Mouse (Mus musculus): ENCODE measurements around the gene Lrrc4c. TPM values are rescaled to one million over a fixed set of nuclear protein-coding genes. Genes with fewer than 3 reads are reported as not detected.

Gene Lrrc4c
- polyA plus RNA-seq, 2 experiments, result 2.0 to 3.2 TPM

DNA sequence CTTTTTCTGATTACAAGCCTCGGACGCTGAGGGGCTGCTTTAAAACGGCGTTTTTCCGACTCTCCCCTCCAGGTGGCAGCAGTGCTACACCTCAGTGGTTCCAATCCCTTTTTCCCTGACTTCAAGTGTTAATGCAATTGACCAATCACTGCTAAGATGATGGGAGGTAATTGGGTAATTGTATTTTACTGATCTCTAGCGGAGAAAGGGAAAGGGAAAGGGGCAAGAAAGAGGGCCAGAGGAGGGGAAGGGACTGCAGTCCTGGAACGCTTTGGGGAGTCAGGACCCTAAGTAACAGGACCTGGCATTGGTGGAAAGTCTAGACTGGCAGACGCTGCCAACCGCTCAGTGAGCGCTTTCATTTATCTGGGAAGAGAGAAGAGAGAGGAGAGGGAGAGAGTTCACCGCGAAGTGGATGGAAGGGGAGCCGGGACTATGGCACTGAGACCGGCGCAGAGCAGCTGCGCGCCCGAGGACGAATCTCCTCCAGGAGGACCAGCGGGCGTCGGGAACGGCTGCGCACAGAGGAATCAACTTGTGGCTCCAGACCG, 1148.3 kb downstream of the Lrrc4c start:
- H3K27me3 ChIP-seq (ENCODE audit: control insufficient read depth, insufficient read depth, low read length), result 0 out of 2 replicates have a peak, but pooled peaks cover 5% of the 10 kb centered on the region
- peak overlapping the region; percentile 49 for H3K4me3 ChIP-seq (replicated peaks; ENCODE audit: low read length)
- no peaks in the 10 kb centered on the region for H3K36me3 ChIP-seq (ENCODE audit: control insufficient read depth, insufficient read depth, low read length)
- no peak for TF ChIP-seq POLR2A (IDR thresholded peaks at IDR 0.05; ENCODE audit: borderline replicate concordance, extremely low read depth, insufficient read depth, insufficient read length)
- DNase-seq (ENCODE audit: low spot score), result peak; percentile 93
- WGBS, result 0% methylated on average over 25 of the region's 25 CpGs
- H3K4me1 ChIP-seq (ENCODE audit: control insufficient read depth, insufficient read depth, low read length), result no peaks in the 10 kb centered on the region
- peak overlapping the region; percentile 71; the same call in 1 of the 2 replicates for H3K27ac ChIP-seq (replicated peaks; ENCODE audit: low read depth, low read length)
- H3K9ac ChIP-seq (ENCODE audit: low read depth, low read length, severe bottlenecking), result peak overlapping the region; percentile 57
- ATAC-seq (ENCODE audit: low FRiP score, low read depth), result peak; percentile 84
- no peaks in the 10 kb centered on the region for H3K9me3 ChIP-seq (ENCODE audit: control insufficient read depth, low read length)
- peak overlapping the region; percentile 86 for H3K4me2 ChIP-seq (replicated peaks; ENCODE audit: low read depth, low read length, severe bottlenecking)

DNA sequence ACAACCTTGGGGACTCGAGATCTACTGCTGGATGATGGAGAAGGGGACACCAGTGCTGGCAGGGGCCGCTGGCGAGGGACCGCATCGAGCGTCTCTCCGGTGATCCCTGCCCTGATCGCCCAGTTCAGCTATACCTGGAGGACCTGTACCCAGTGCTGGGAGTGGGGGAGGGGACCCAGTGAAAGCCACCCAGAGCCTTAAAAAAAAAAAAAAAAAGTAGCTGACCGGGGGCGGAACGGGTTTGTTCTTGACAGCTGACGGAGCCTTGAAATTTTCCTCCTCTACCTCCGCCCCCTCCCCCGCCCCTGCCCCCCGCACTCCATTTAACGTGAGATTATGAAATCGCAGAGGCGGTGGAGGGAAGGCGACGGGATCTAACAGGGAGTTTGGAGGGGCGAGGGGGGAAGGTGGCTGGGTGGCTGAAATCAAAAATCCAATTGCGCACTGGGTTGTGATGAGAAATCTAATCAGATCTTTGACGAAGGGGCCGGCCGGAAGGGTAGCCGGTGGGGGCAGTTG, 1149.1 kb downstream of the Lrrc4c start:
- Histone ChIP-seq H3K4me1 (ENCODE audit: control insufficient read depth, insufficient read depth, low read length) (no peaks in the 10 kb centered on the region), H3K9me3 (ENCODE audit: control insufficient read depth, low read length) (no peaks in the 10 kb centered on the region), H3K27ac (replicated peaks; ENCODE audit: low read depth, low read length) (peak overlapping the region; percentile 71; the same call in 1 of the 2 replicates), H3K4me3 (replicated peaks; ENCODE audit: low read length) (peak overlapping the region; percentile 49), H3K4me2 (replicated peaks; ENCODE audit: low read depth, low read length, severe bottlenecking) (peak overlapping the region; percentile 86), H3K27me3 (ENCODE audit: control insufficient read depth, insufficient read depth, low read length) (0 out of 2 replicates have a peak, but pooled peaks cover 5% of the 10 kb centered on the region), H3K36me3 (ENCODE audit: control insufficient read depth, insufficient read depth, low read length) (no peaks in the 10 kb centered on the region), H3K9ac (ENCODE audit: low read depth, low read length, severe bottlenecking) (peak overlapping the region; percentile 57)
- TF ChIP-seq POLR2A (IDR thresholded peaks at IDR 0.05; ENCODE audit: borderline replicate concordance, extremely low read depth, insufficient read depth, insufficient read length), result no peak
- ATAC-seq (ENCODE audit: low FRiP score, low read depth) (peak; percentile 39), DNase-seq (ENCODE audit: low spot score) (peak; percentile 16)
- WGBS, result under 1% methylated on average over 26 of the region's 26 CpGs

DNA sequence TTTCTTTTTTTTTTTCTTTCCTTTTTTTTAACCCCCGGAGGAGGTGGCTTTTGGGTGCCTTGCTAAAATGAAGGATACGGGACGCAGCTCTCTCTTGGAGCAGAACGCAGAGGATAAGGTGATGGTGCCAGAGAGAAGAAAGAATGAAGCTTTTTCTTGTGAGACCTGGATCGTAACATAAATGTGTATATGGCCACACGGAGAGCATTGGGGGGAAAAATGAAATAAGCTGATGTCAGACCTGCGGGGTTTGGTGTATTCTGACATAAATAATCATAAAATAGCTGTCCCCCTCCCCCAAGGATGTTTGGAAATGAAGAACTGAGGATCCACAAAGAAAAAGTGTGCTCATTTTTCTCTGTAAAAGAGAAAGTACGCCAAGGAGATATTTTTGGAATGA, 1149.7 kb downstream of the Lrrc4c start:
- Histone ChIP-seq H3K36me3 (ENCODE audit: control insufficient read depth, insufficient read depth, low read length) (no peaks in the 10 kb centered on the region), H3K4me2 (replicated peaks; ENCODE audit: low read depth, low read length, severe bottlenecking) (peak overlapping the region; percentile 86), H3K4me3 (replicated peaks; ENCODE audit: low read length) (peak overlapping the region; percentile 49), H3K4me1 (ENCODE audit: control insufficient read depth, insufficient read depth, low read length) (no peaks in the 10 kb centered on the region), H3K27me3 (ENCODE audit: control insufficient read depth, insufficient read depth, low read length) (0 out of 2 replicates have a peak, but pooled peaks cover 5% of the 10 kb centered on the region), H3K27ac (replicated peaks; ENCODE audit: low read depth, low read length) (no peak overlapping the region), H3K9me3 (ENCODE audit: control insufficient read depth, low read length) (no peaks in the 10 kb centered on the region), H3K9ac (ENCODE audit: low read depth, low read length, severe bottlenecking) (peak overlapping the region; percentile 57)
- TF ChIP-seq POLR2A (IDR thresholded peaks at IDR 0.05; ENCODE audit: borderline replicate concordance, extremely low read depth, insufficient read depth, insufficient read length), result no peak
- ATAC-seq (ENCODE audit: low FRiP score, low read depth), result no peak
- no peak for DNase-seq (ENCODE audit: low spot score)
- 9% methylated on average over 8 of the region's 8 CpGs for WGBS

DNA sequence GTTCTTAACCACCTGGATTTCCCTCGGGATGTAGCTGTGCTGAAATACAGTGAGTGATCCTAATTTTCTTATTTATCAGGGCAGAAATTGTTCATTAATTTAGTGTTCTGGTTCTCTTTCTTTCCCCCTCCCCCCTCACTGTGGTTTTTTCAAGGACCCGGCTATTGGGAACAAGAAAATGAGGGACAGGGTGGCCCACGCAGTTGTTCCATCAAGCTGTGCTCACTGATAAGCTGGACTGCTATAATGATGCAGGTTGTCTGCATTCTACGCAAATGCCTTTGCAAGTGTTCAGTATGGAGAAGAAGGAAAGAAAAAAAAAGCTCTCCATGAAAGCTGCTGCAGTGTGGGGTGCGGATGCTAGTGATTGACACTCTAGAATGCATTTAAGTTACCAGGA, 1150.4 kb downstream of the Lrrc4c start:
- Histone ChIP-seq H3K4me3 (replicated peaks; ENCODE audit: low read length) (peak overlapping the region; percentile 49), H3K4me2 (replicated peaks; ENCODE audit: low read depth, low read length, severe bottlenecking) (peak overlapping the region; percentile 86), H3K9me3 (ENCODE audit: control insufficient read depth, low read length) (no peaks in the 10 kb centered on the region), H3K27ac (replicated peaks; ENCODE audit: low read depth, low read length) (no peak overlapping the region), H3K36me3 (ENCODE audit: control insufficient read depth, insufficient read depth, low read length) (no peaks in the 10 kb centered on the region), H3K27me3 (ENCODE audit: control insufficient read depth, insufficient read depth, low read length) (0 out of 2 replicates have a peak, but pooled peaks cover 5% of the 10 kb centered on the region), H3K4me1 (ENCODE audit: control insufficient read depth, insufficient read depth, low read length) (no peaks in the 10 kb centered on the region), H3K9ac (ENCODE audit: low read depth, low read length, severe bottlenecking) (no peak overlapping the region)
- WGBS, result 42% methylated on average over 5 of the region's 5 CpGs
- DNase-seq (ENCODE audit: low spot score), result no peak
- no peak for TF ChIP-seq POLR2A (IDR thresholded peaks at IDR 0.05; ENCODE audit: borderline replicate concordance, extremely low read depth, insufficient read depth, insufficient read length)
- no peak for ATAC-seq (ENCODE audit: low FRiP score, low read depth)

DNA sequence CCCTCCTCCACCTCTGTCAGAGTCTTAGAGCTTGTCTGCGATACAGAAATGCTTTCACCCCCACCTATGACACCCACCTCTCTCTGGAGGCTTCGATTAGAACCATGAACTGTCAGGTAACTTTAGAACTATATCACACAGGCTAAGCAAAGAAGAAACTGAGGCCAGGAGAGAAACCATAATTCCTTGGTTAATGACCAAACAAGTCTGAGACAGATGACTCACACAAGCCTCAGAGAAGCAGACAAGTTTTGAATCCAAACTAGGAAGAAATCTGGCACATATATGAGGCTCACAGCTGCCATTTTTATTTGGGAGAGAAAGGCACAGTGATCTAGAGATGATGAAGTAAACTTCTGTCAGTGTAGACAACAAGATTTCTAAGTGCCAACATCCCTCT, 1151.4 kb downstream of the Lrrc4c start:
- no peaks in the 10 kb centered on the region for H3K36me3 ChIP-seq (ENCODE audit: control insufficient read depth, insufficient read depth, low read length)
- H3K27ac ChIP-seq (replicated peaks; ENCODE audit: low read depth, low read length), result no peak overlapping the region
- H3K4me2 ChIP-seq (replicated peaks; ENCODE audit: low read depth, low read length, severe bottlenecking), result peak overlapping the region; percentile 86; the same call in 1 of the 2 replicates
- H3K4me3 ChIP-seq (replicated peaks; ENCODE audit: low read length), result peak overlapping the region; percentile 49; the same call in 1 of the 2 replicates
- TF ChIP-seq POLR2A (IDR thresholded peaks at IDR 0.05; ENCODE audit: borderline replicate concordance, extremely low read depth, insufficient read depth, insufficient read length), result no peak
- no peak for DNase-seq (ENCODE audit: low spot score)
- H3K9me3 ChIP-seq (ENCODE audit: control insufficient read depth, low read length), result no peaks in the 10 kb centered on the region
- no peak overlapping the region for H3K9ac ChIP-seq (ENCODE audit: low read depth, low read length, severe bottlenecking)
- no peaks in the 10 kb centered on the region for H3K4me1 ChIP-seq (ENCODE audit: control insufficient read depth, insufficient read depth, low read length)
- no peak for ATAC-seq (ENCODE audit: low FRiP score, low read depth)
- H3K27me3 ChIP-seq (ENCODE audit: control insufficient read depth, insufficient read depth, low read length), result 0 out of 2 replicates have a peak, but pooled peaks cover 5% of the 10 kb centered on the region
- 56% methylated on average over 2 of the region's 2 CpGs for WGBS
